8 mouse cellular contexts compared by ENCODE assay signal in genomic region chr9:14274986-14275720, GRCm38 (mm10). TPM values are rescaled to one million over a fixed set of nuclear protein-coding genes. Genes with fewer than 3 reads are reported as not detected.
DNase-seq lines count a peak whose midpoint lies in the region; ATAC-seq lines count a peak whose summit lies in the region.

TSS of gene Sesn3 (plus strand) at chr9:14275067.

- no peaks in the 10 kb centered on the region for H3K27me3 ChIP-seq in intestine, embryonic 15.5 days (replicated peaks)

- H3K4me1 ChIP-seq in intestine, embryonic 15.5 days (replicated peaks) = 0 out of 2 replicates have a peak, but pooled peaks cover 7% of the 10 kb centered on the region

- intact Hi-C loops in gastrocnemius, postnatal 36 days (cut with DNase I) = no loop called here
- intact Hi-C loops in left cerebral cortex, postnatal 14 days (cut with DNase I) = loop anchor here (5.0 kb wide), 1 partner anchor 98 kb away; no protein-coding TSS in a partner anchor

- H3K9me3 ChIP-seq in intestine, embryonic 15.5 days = no peaks in the 10 kb centered on the region

- ATAC-seq in intestine, embryonic 15.5 days = peak; percentile 57
- ATAC-seq in megakaryocyte-erythroid progenitor cell, adult 5-6 weeks (replicated peaks; ENCODE audit: low FRiP score, low TSS enrichment, poor library complexity, severe bottlenecking) = peak; percentile 92

- H3K4me3 ChIP-seq in intestine, embryonic 15.5 days (replicated peaks) = peak within 1 kb of the TSS; percentile 28

- DNase-seq in adrenal gland, adult (ENCODE audit: inconsistent age in 2 of 2, low spot score in 1 of 2) = peak; percentile 92 to 96
- DNase-seq in embryo, embryonic 10.5 days (ENCODE audit: low spot score) = peak; percentile 83
- peak; percentile 44 to 54 for DNase-seq in gastrocnemius, postnatal 36 days
- DNase-seq in left cerebral cortex, postnatal 14 days (ENCODE audit: low spot score in 2 of 2) = peak; percentile 64 to 91
- peak; percentile 65 for DNase-seq in right cerebral cortex, postnatal 14 days
- peak; percentile 63 for DNase-seq in urinary bladder, postnatal 25 days (ENCODE audit: low spot score)

- peak within 1 kb of the TSS; percentile 42 for H3K9ac ChIP-seq in intestine, embryonic 15.5 days

- peak within 1 kb of the TSS; percentile 91 for H3K27ac ChIP-seq in intestine, embryonic 15.5 days

- peak within 1 kb of the TSS; percentile 69 for H3K4me2 ChIP-seq in intestine, embryonic 15.5 days (replicated peaks)

- 4% methylated on average over 25 of the region's 25 CpGs for WGBS in intestine, embryonic 15.5 days

- no peaks in the 10 kb centered on the region for H3K36me3 ChIP-seq in intestine, embryonic 15.5 days

RNA-seq across cellular contexts. Expression of gene Sesn3, which starts in this region (rescaled TPM):
- 10 to 100 TPM; 20.6 to 24.4 TPM for total RNA-seq in gastrocnemius, postnatal 36 days (2021)
- polyA plus RNA-seq in intestine, embryonic 15.5 days (2015; fragmentation: Nextera tagmentation; extraction: Ambion mirVana) = 13.1 and 16.3 TPM in 2 replicates
- 10 to 100 TPM; 88.7 to 97.8 TPM for total RNA-seq in left cerebral cortex, postnatal 14 days (2021)
- 4.2 and 4.3 TPM in 2 replicates for total RNA-seq in megakaryocyte-erythroid progenitor cell, adult 5-6 weeks (2014; fragmentation: Nextera tagmentation)
- 6.9 and 12.4 TPM in 2 replicates for total RNA-seq in megakaryocyte-erythroid progenitor cell, adult 5-6 weeks (2017)

Comparison
In these comparisons a context has a peak if more than half of its experiments do, and no peak if none do; other contexts are left out.
1. Peak in every context shown above with its lines: DNase-seq, ATAC-seq, H3K4me3 ChIP-seq and H3K27ac ChIP-seq.